Mouse (Mus musculus) olfactory bulb, adult 2 months (tissue): ENCODE results near the gene Fgfr2. TPM values are rescaled to one million over a fixed set of nuclear protein-coding genes. Genes with fewer than 3 reads are reported as not detected.

Source experiments
- H3K27ac ChIP-seq: fragments of 200-500 bp; 2 replicates; pipeline ENCODE4 v1.5.1; 2012; ENCODE audit warnings: low read depth, low read length; ENCODE audit not compliant: insufficient read depth
- H3K4me1 ChIP-seq: fragments of 200-500 bp; 2 replicates; pipeline ENCODE4 v1.6.1; 2012; ENCODE audit warnings: low read length; ENCODE audit not compliant: control insufficient read depth, insufficient read depth
- H3K4me3 ChIP-seq: fragments of 200-500 bp; 2 replicates; pipeline ENCODE4 v1.5.1; 2012; ENCODE audit warnings: mild to moderate bottlenecking, low read depth, low read length, moderate library complexity; ENCODE audit not compliant: insufficient read depth
- CTCF ChIP-seq: fragments of 200-500 bp; IDR thresholded peaks from 2 replicates; pipeline ENCODE4 v1.5.1; 2012; ENCODE audit warnings: low read depth, mild to moderate bottlenecking, low read length, moderate library complexity; ENCODE audit not compliant: insufficient read depth
- POLR2A ChIP-seq: fragments of 200-500 bp; IDR thresholded peaks from 2 replicates; pipeline ENCODE4 v1.6.1; 2012; ENCODE audit warnings: mild to moderate bottlenecking, low read depth, low read length, moderate library complexity; ENCODE audit not compliant: insufficient read depth
- WGBS: fragments of 180-500 bp; shearing (Covaris S2); methylation state at CpG from one replicate; pipeline ENCODE4 v1.1.7; 2018; 5-methylcytosine and 5-hydroxymethylcytosine counted together
- polyA plus RNA-seq: library from polyadenylated mRNA; stranded (reverse); fragments of >200 nt; gene quantifications from 2 replicates; pipeline ENCODE4 v1.2.4, GENCODE M21; 2012; ENCODE audit warnings: low replicate concordance; ENCODE audit not compliant: missing spikeins, insufficient read depth, insufficient read length

The Fgfr2 gene
- polyA plus RNA-seq, 1 experiment = not detected

DNA sequence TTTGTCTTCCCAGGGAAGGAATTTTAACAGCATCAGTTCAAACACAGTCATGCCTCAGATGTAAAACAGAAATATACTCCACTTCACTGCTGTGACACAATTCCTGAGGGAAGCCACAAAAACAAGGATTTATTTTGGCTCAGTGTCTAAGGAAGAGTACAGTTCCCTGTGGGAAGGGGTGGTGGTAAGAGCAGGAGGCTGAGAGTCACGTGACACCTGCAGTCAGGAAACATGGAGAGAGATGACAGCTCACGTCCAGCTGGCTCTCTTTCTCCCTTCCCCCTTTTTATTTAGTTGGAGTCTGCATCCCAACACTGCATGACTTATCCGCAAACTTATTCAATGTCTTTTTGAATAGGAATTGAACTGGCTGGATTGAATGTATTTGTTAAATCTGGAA lies 1475.6 kb downstream of the Fgfr2 start:
- 38% methylated on average over 3 of the region's 3 CpGs for WGBS
- H3K4me1 ChIP-seq = no peaks in the 10 kb centered on the region
- TF ChIP-seq CTCF (no peak), POLR2A (no peak)

DNA sequence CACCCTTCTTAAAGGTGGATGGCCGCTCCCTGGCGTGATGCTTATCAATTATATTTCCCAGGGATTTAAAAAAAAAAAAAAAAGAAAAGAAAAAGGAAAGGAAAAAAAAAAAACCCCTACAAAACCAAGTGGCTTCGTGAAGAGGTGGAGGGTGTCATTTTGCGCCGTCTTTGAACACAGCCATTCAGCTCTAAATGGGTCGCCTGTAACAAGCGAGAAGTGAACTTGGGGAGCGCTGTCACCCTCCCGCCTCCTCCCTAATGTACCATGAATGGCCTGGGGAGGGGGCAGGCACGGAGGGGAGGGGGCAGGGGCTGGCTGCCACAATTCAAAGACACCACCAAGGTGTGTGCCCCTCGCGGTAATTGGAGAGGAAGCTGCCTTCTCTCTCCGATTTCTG lies 1478.6 kb downstream of the Fgfr2 start:
- no peak for TF ChIP-seq CTCF
- TF ChIP-seq POLR2A = no peak
- Histone ChIP-seq H3K27ac (no peak overlapping the region), H3K4me1 (no peaks in the 10 kb centered on the region), H3K4me3 (no peak overlapping the region)
- 2% methylated on average over 13 of the region's 13 CpGs for WGBS

More for the DNA sequence above, 1475.6 kb downstream of the Fgfr2 start:
- Histone ChIP-seq H3K27ac (no peak overlapping the region), H3K4me3 (no peak overlapping the region)

DNA sequence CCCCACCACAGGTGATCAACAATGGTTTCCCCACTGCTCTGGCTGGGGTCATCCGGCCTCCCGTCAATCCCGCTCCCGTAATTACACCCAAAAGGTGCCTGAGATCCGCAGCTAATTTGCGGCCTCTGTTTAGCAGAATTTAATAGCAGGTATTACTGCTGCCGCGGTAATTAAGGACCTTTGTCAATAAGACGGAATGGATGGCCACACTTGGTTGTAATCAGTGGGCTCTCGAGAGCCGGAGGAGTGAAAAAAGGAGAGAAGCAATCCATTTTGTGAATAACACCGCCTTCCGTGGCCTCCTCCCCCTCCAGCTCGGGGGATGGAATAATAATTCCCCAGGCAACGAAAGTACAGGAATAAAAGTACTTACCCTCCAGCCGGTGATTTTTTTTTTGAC lies 1479.1 kb downstream of the Fgfr2 start:
- 2% methylated on average over 16 of the region's 16 CpGs for WGBS
- Histone ChIP-seq H3K4me3 (no peak overlapping the region), H3K4me1 (no peaks in the 10 kb centered on the region), H3K27ac (no peak overlapping the region)
- TF ChIP-seq CTCF (no peak), POLR2A (no peak)

DNA sequence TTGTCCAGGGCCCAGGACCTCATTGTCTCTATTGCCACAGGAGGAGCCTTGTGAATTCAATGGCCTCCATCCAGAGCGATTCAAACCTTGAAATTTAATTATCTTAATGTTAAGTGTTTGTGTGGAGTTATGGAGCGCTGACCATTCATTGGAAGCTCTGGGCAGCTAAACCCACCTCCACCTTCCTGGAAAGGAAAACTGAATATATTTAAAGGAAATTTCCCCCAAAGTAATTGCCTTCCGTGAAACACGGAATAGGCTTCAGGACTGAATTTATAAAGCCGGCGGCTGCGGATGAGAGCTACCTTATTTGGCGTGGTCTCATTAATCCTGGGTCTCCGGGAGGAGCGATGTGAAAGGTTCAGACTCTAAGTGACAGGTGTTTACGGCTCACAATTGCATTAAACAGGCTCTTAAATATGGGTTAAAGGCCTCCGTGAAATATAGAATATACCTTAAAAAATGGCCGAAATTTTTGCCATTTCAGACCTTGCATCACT lies 1479.8 kb downstream of the Fgfr2 start:
- no peaks in the 10 kb centered on the region for H3K4me1 ChIP-seq
- no peak for TF ChIP-seq CTCF
- TF ChIP-seq POLR2A = no peak
- H3K27ac ChIP-seq = no peak overlapping the region
- 23% methylated on average over 13 of the region's 13 CpGs for WGBS
- no peak overlapping the region for H3K4me3 ChIP-seq

DNA sequence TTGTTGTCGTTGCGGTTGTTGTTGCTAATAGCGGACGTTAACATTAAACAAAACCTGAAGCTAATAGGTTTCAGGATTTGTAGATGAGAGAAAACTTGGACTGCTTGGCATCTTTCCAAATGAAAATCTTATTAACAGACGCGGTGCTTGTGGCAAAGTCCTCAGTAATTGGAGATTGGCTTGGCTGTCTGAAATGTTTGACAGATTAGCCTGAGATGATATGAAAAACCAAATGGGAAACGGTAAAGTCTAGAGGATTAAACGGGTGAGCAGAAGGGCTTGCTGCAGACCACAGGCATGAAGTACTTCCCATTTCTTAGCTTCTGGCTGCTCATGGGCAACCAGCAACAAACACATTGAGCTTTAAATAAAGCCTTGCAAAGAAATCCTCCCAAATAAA lies 1493.6 kb downstream of the Fgfr2 start:
- TF ChIP-seq POLR2A = no peak
- TF ChIP-seq CTCF = no peak
- H3K4me1 ChIP-seq = no peaks in the 10 kb centered on the region
- 29% methylated on average over 8 of the region's 8 CpGs for WGBS
- H3K4me3 ChIP-seq = no peak overlapping the region
- H3K27ac ChIP-seq = no peak overlapping the region

DNA sequence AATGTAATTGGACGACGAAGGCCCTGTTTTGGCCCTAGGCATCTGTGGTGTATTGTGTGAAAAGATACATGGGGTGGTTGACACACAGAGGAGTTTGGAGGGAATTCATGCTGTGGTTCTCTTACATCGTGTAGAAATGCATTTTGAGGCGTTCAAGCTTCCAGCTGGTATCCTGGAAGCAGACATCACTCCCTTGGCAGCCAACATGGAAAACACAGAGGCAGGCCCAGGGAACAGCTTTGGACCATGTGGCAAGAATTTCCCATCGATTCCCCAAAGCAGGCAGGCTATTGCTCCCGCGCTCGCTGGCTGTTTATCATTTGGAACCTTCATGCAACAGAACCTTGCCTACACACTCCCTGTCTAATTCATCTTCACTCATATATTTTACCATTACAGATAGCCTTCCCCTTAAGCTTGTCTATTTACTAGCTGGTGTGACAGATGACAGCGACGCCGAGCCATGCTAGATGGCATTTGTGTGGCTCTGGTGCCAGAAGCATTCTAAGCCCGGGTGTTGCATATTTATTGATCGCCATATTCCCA lies 1494.2 kb downstream of the Fgfr2 start:
- TF ChIP-seq POLR2A (no peak), CTCF (no peak)
- H3K27ac ChIP-seq = no peak overlapping the region
- 67% methylated on average over 13 of the region's 13 CpGs for WGBS

DNA sequence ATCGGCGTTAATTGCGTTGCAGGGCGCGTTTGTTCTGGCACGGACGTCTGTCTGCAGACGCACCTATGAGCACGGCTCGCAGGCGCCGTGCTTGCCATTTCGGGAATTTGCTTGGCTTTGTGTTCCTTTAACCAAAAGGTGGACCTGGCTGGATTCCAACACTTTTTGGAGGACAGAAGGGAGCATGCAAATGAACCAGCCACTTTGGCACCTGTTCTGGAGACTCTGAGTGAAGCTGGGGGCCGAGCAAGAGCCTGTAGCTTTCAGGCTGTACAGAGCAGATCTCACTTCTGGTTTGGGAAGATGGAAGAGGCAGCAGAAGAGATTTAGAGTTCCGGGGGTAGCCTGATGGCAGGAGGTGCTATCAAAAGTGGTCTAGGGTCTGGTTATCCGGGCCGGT lies 1494.8 kb downstream of the Fgfr2 start:
- 62% methylated on average over 17 of the region's 17 CpGs for WGBS
- Histone ChIP-seq H3K4me1 (no peaks in the 10 kb centered on the region), H3K4me3 (no peak overlapping the region), H3K27ac (no peak overlapping the region)
- TF ChIP-seq CTCF (no peak), POLR2A (no peak)

More for the DNA sequence above, 1494.2 kb downstream of the Fgfr2 start:
- Histone ChIP-seq H3K4me3 (no peak overlapping the region), H3K4me1 (no peaks in the 10 kb centered on the region)

DNA sequence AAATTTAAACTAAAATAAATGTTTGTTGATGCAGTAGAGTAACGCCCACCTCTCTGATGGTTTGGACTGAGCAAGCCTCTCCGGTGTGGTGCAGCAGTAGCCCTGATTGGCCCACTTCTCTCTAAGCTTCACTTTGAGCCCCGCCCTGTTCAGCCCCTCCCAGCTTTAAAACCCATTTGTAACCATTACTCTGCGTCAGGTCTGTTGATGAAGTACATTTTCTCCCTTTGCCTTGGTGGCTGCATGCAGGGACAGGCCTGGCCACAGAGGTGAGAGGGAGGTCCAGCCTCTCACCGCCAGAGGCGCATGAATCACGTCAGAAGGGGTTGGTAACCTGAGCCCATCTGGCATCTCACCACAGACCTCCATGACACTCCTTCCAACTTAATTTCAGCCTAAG lies 1513.5 kb downstream of the Fgfr2 start:
- no peak overlapping the region for H3K4me3 ChIP-seq
- 61% methylated on average over 7 of the region's 7 CpGs for WGBS
- H3K4me1 ChIP-seq = no peaks in the 10 kb centered on the region
- H3K27ac ChIP-seq = no peak overlapping the region
- TF ChIP-seq POLR2A = no peak
- no peak for TF ChIP-seq CTCF

DNA sequence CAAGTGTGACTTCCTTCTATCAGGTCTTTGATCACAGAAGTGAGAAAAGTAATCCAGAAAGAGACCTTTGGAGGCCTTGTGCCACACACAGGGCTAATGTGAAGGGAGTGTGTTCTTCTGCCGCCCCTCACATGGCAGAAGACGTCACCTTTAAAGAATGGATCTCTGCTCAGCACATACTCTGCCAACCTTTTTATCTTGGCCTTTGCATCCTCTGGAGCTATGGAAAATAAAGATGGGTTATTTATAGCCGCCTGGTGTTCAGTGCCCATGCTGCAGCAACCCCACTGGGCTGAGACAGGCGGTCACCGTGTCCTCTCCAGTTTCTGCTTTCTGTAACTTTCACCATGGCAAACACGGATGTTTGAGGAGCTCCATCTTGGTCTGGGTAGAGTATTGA lies 1515.1 kb downstream of the Fgfr2 start:
- Histone ChIP-seq H3K4me1 (no peaks in the 10 kb centered on the region), H3K4me3 (no peak overlapping the region), H3K27ac (no peak overlapping the region)
- WGBS = 93% methylated on average over 6 of the region's 6 CpGs
- TF ChIP-seq POLR2A (no peak), CTCF (no peak)

DNA sequence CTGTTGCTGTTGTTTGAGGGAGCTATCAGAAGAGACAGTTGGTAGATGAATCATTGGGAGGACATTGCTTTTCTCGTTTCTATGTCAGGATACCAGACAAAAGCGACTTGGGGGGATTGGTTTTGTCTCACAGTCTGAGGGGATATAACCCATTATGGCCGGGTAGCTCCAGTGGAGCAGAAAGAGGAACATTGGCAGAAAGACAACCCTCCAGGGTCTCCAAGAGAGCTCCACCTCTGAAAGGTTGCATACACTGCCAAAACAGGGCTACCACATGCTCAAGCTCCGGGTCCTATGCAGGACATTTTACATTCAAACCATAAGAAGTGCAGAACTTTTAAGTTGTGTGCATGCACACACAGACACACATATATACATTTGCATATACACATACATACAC lies 1517.7 kb downstream of the Fgfr2 start:
- no peak for TF ChIP-seq POLR2A
- no peak for TF ChIP-seq CTCF
- 57% methylated on average over 4 of the region's 4 CpGs for WGBS
- Histone ChIP-seq H3K4me3 (no peak overlapping the region), H3K27ac (no peak overlapping the region), H3K4me1 (no peaks in the 10 kb centered on the region)
